Mouse (Mus musculus) intestine, postnatal 0 days (tissue): ENCODE measurements around the gene Rnf144b. TPM values are rescaled to one million over a fixed set of nuclear protein-coding genes. Genes with fewer than 3 reads are reported as not detected.

Source experiments
- ATAC-seq: fragments of 200-750 bp; cut with Nextera tagmentation; 2 replicates; pipeline ENCODE4 v1.8.0; 2017; ENCODE audit warnings: mild to moderate bottlenecking, moderate TSS enrichment, moderate library complexity
- H3K27ac ChIP-seq: fragments of 300-500 bp; sonication (generic); 2 replicates; pipeline ENCODE4 v1.5.1; 2014; ENCODE audit warnings: mild to moderate bottlenecking, low read depth, low read length, moderate library complexity
- H3K27me3 ChIP-seq: fragments of 300-500 bp; sonication (generic); replicated peaks from 2 replicates; pipeline ENCODE4 v1.6.1; 2014; ENCODE audit warnings: low read length, mixed read lengths; ENCODE audit not compliant: control insufficient read depth, insufficient read depth
- H3K36me3 ChIP-seq: fragments of 300-500 bp; sonication (generic); 2 replicates; pipeline ENCODE4 v1.6.1; 2014; ENCODE audit warnings: mild to moderate bottlenecking, moderate library complexity; ENCODE audit not compliant: control insufficient read depth, insufficient read depth
- H3K4me1 ChIP-seq: fragments of 300-500 bp; sonication (generic); replicated peaks from 2 replicates; pipeline ENCODE4 v1.6.1; 2014; ENCODE audit warnings: antibody characterized with exemption, low read length, mixed read lengths; ENCODE audit not compliant: control insufficient read depth, insufficient read depth
- H3K4me2 ChIP-seq: fragments of 300-500 bp; sonication (generic); replicated peaks from 2 replicates; pipeline ENCODE4 v1.6.1; 2014; ENCODE audit warnings: low read depth, mild to moderate bottlenecking, moderate library complexity
- H3K4me3 ChIP-seq: fragments of 300-500 bp; sonication (generic); 2 replicates; pipeline ENCODE4 v1.5.1; 2014; ENCODE audit warnings: low read depth, low read length
- H3K9ac ChIP-seq: fragments of 300-500 bp; sonication (generic); 2 replicates; pipeline ENCODE4 v1.6.1; 2014; ENCODE audit warnings: mild to moderate bottlenecking, low read depth, low read length
- H3K9me3 ChIP-seq: fragments of 300-500 bp; sonication (generic); 2 replicates; pipeline ENCODE4 v1.6.1; 2016; ENCODE audit warnings: mixed run types; ENCODE audit not compliant: control insufficient read depth
- CTCF ChIP-seq: sonication (generic); IDR thresholded peaks from 2 replicates; pipeline ENCODE4 v1.5.1; 2016; ENCODE audit warnings: low read depth, mild to moderate bottlenecking, control low read depth, antibody characterized with exemption, moderate library complexity
- WGBS: fragments of 180-500 bp; shearing (Covaris S2); extraction: QIAGEN DNeasy Blood & Tissue Kit; methylation state at CpG from one replicate; pipeline ENCODE4 v1.1.7; 2014; 5-methylcytosine and 5-hydroxymethylcytosine counted together
- polyA plus RNA-seq: library from polyadenylated mRNA; unstranded; fragments of >200 nt; fragmentation: Nextera tagmentation; extraction: Ambion mirVana; gene quantifications from 2 replicates; pipeline ENCODE4 v1.2.1, GENCODE M21; 2015

The Rnf144b gene
- polyA plus RNA-seq, 1 experiment from 2014 or later, result 1.7 TPM

DNA sequence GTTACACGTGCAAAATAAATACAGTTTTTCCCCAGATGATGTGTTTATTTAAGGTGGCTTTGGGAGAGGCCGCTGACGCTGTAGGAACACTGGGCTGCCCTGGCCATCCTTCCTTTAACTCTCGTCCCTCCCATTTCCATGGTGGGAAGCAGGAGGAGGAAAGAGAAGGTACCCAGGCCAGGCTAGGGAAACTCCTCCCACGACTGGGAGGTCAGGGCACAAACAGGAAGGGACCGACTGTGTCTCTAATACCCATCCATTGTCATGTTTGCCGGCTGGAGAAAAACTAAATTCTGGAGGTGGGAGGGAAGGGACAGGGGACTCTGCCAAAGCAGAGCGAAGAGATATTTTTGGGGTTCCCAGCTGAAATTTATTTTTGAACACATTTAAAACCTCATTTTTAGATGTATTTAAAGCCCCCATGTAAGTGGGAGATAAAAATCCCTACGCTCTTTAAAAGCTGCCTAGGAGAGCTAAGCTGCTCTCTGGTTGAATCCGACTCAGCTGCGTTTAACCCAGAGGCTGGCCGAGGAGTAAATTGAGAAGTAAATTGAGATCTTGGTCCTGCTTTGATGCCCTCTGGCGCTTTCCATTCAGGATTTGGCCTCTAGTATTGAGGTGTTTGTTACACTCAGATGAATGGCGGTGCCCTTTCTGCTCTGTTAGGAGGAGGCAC is 102.3 kb downstream of the Rnf144b start:
- WGBS, result 38% methylated on average over 14 of the region's 14 CpGs
- H3K27ac ChIP-seq, result no peak overlapping the region

DNA sequence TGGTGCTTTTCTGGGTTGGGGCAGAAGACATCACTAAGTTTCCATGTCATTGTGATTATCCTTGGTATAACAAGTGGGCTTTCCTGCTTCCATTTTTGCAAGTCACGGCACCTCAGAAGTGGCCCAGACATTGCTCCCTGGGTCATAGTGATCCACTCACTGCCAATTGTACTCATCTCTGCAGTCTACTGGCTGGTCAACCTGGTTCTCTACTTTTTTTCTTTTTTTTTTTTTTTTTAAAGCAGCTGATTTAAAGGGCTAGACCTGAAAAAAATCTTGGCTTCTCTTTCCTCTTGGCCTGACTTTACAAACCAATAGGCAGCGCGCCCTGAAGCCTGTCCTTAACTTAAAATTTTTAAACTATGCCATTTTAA is 102.9 kb downstream of the Rnf144b start:
- Histone ChIP-seq H3K36me3 (no peaks in the 10 kb centered on the region; the same call in 1 of the 2 replicates), H3K9ac (no peak overlapping the region), H3K27me3 (no peaks in the 10 kb centered on the region), H3K9me3 (no peaks in the 10 kb centered on the region), H3K4me1 (no peaks in the 10 kb centered on the region), H3K27ac (no peak overlapping the region), H3K4me3 (no peak overlapping the region), H3K4me2 (no peak overlapping the region)
- WGBS, result 90% methylated on average over 3 of the region's 3 CpGs
- no peak for TF ChIP-seq CTCF
- ATAC-seq, result no peak

More for the DNA sequence above, 102.3 kb downstream of the Rnf144b start:
- H3K9me3 ChIP-seq, result no peaks in the 10 kb centered on the region
- no peaks in the 10 kb centered on the region for H3K27me3 ChIP-seq
- H3K36me3 ChIP-seq, result no peaks in the 10 kb centered on the region; the same call in 1 of the 2 replicates
- no peak for ATAC-seq
- H3K4me3 ChIP-seq, result no peak overlapping the region
- H3K9ac ChIP-seq, result no peak overlapping the region
- H3K4me1 ChIP-seq, result no peaks in the 10 kb centered on the region
- TF ChIP-seq CTCF, result no peak
- H3K4me2 ChIP-seq, result no peak overlapping the region

DNA sequence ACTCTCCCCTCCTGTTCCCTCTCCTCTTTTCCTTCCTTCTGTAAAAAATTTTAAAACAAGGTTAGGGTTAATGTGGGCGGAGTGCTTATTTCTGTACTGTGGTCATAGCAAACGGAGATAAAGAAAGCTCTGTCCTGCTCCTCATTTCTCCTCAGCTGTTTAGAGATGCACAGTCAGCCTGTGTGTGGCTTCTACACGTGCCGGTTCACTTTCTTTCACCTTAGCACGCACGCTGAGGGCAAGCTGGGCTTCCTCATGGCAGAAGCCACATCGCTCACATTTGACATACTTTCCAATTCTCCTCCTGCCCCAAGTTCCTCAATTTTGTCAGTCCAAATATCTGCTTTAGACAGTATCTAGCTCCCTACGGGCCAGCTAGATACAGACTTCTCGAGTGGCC is 103.3 kb downstream of the Rnf144b start:
- no peak overlapping the region for H3K4me2 ChIP-seq
- no peaks in the 10 kb centered on the region; the same call in 1 of the 2 replicates for H3K36me3 ChIP-seq
- H3K27ac ChIP-seq, result no peak overlapping the region
- H3K27me3 ChIP-seq, result no peaks in the 10 kb centered on the region
- no peaks in the 10 kb centered on the region for H3K9me3 ChIP-seq
- 88% methylated on average over 9 of the region's 9 CpGs for WGBS
- no peak overlapping the region for H3K4me3 ChIP-seq
- H3K4me1 ChIP-seq, result no peaks in the 10 kb centered on the region
- TF ChIP-seq CTCF, result no peak
- no peak for ATAC-seq
- H3K9ac ChIP-seq, result no peak overlapping the region

DNA sequence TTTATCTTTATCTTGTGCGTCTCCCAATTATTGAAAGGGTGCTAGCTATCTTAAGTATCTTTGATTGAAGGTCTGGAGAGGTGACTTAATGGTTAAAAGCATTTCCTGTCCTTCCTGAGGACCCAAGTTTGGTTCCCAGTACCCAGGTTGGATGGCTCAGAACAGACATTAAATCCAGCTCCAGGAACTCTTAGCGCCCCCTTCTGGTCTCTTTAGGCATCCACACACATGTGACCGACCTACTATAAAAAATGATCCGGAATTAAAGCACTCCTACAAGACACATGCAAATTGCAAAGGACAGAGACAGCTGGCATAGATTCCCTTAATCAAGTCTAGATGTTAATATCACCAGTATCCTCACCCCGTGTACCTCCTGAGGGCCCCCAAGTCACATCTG is 104.1 kb downstream of the Rnf144b start:
- no peak overlapping the region for H3K9ac ChIP-seq
- no peak overlapping the region for H3K4me3 ChIP-seq
- no peaks in the 10 kb centered on the region for H3K9me3 ChIP-seq
- no peak overlapping the region for H3K4me2 ChIP-seq
- no peaks in the 10 kb centered on the region; the same call in 1 of the 2 replicates for H3K36me3 ChIP-seq
- H3K27me3 ChIP-seq, result no peaks in the 10 kb centered on the region
- WGBS, result 91% methylated on average over 5 of the region's 5 CpGs
- no peak for ATAC-seq
- H3K27ac ChIP-seq, result no peak overlapping the region
- no peaks in the 10 kb centered on the region for H3K4me1 ChIP-seq
- TF ChIP-seq CTCF, result peak; percentile 43

DNA sequence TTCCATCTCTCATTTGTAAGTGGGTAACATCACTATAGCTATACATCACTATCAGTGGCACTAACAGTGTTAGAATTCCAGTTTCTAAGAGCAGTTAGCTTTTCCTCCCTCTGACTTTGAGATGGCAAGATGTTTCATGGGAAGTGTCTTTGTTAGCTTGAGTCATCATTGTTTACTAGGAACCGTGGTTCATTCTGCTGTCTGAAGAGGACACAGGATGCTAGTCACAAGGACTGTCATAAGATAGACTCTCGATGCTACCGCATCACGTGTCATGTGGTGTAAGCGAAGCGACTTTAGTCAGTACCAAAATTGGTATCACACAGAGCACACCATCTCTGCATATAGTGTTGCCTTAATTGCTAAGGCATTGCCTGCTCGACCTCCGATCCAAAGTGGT is 105.7 kb downstream of the Rnf144b start:
- no peaks in the 10 kb centered on the region; the same call in 1 of the 2 replicates for H3K36me3 ChIP-seq
- no peaks in the 10 kb centered on the region for H3K27me3 ChIP-seq
- no peak overlapping the region for H3K4me2 ChIP-seq
- no peak overlapping the region for H3K9ac ChIP-seq
- TF ChIP-seq CTCF, result no peak
- H3K27ac ChIP-seq, result no peak overlapping the region
- H3K4me1 ChIP-seq, result no peaks in the 10 kb centered on the region
- 93% methylated on average over 8 of the region's 8 CpGs for WGBS
- H3K4me3 ChIP-seq, result no peak overlapping the region
- H3K9me3 ChIP-seq, result no peaks in the 10 kb centered on the region
- no peak for ATAC-seq

DNA sequence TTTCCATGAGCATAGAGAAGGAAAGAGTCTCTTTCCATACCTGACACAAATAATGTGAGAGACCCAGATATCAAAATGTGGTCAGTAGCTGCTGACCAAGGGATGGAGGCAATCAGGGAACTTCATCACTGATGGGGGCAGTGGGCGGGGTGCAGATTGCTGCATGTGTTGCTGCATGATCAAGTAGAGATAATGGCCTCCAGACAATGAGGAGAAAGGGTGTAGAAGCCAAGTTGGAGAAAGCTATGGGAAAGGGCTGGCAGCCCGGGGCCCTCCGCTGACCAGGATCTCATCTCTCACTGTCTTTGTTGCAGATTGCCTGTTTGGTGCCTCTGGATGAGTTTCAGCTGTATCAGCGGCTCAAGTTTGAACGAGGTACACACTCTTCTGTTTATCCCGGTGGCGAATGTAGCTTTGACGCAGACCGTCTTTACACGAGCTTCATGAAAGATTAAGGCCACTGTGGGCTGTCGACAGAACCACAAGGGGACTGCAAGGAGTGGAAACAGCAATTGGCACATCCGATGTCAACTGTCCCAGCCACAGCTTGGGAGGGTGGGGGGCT is 106.3 kb downstream of the Rnf144b start:
- ATAC-seq, result no peak
- H3K27ac ChIP-seq, result no peak overlapping the region
- no peaks in the 10 kb centered on the region for H3K9me3 ChIP-seq
- 78% methylated on average over 12 of the region's 12 CpGs for WGBS
- H3K36me3 ChIP-seq, result no peaks in the 10 kb centered on the region; the same call in 1 of the 2 replicates
- no peaks in the 10 kb centered on the region for H3K27me3 ChIP-seq
- no peak overlapping the region for H3K4me2 ChIP-seq
- no peak overlapping the region for H3K4me3 ChIP-seq
- H3K4me1 ChIP-seq, result no peaks in the 10 kb centered on the region
- no peak overlapping the region for H3K9ac ChIP-seq
- TF ChIP-seq CTCF, result no peak
